Mouse (Mus musculus) MEL-GATA-1-ER (cell line): ENCODE measurements around the gene Trim27.

ENCODE experiments used
- DNase-seq: peaks from one replicate; pipeline ENCODE4 v3.0.0-alpha.2; 2012; ENCODE audit warnings: low read depth; ENCODE audit errors: extremely low read depth

The Trim27 gene

GRCm38 (mm10) chr13:21221656-21222462 lies 42.6 kb downstream of the Trim27 start:
- DNase-seq: no peak

GRCm38 (mm10) chr13:21222463-21223022 lies 43.3 kb downstream of the Trim27 start:
- DNase-seq: peak; percentile 77

GRCm38 (mm10) chr13:21223242-21223655 lies 44.0 kb downstream of the Trim27 start:
- peak; percentile 78 for DNase-seq

- no peak for DNase-seq
These were observed 45.1 kb downstream of the Trim27 start for GRCm38 (mm10) chr13:21224376-21224775.

GRCm38 (mm10) chr13:21225206-21225605 lies 46.0 kb downstream of the Trim27 start:
- DNase-seq: no peak

- no peak for DNase-seq
These were observed 46.8 kb downstream of the Trim27 start for GRCm38 (mm10) chr13:21226031-21226430.

- peak; percentile 89 for DNase-seq
These were observed 54.8 kb downstream of the Trim27 start for GRCm38 (mm10) chr13:21233732-21234705.

- DNase-seq: no peak
These were observed 57.5 kb downstream of the Trim27 start for GRCm38 (mm10) chr13:21236714-21237113.

GRCm38 (mm10) chr13:21237161-21237560 lies 57.9 kb downstream of the Trim27 start:
- no peak for DNase-seq

GRCm38 (mm10) chr13:21240788-21241187 lies 61.5 kb downstream of the Trim27 start:
- DNase-seq: peak; percentile 91

- DNase-seq: peak; percentile 67
These were observed 63.3 kb downstream of the Trim27 start for GRCm38 (mm10) chr13:21242408-21243125.

- DNase-seq: no peak
These were observed 64.0 kb downstream of the Trim27 start for GRCm38 (mm10) chr13:21243196-21243595.

- no peak for DNase-seq
These were observed 64.8 kb downstream of the Trim27 start for GRCm38 (mm10) chr13:21244089-21244488.
